Mouse (Mus musculus): ENCODE results near the gene Clstn3.

DNA sequence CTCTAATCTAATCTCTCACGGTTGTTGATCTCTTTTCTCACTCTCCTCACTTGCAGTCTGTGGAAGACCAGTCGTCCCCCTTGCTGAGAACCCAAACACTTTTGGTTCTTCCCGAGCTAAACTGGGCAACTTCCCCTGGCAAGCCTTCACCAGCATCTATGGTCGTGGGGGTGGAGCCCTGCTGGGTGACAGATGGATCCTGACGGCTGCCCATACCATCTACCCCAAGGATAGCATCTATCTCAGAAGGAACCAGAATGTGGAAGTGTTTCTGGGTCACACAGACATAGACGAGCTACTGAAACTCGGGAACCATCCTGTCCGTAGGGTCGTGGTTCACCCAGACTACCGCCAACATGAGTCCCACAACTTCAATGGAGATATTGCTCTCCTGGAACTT is 43.7 kb upstream of the Clstn3 start:
- TF ChIP-seq CTCF (IDR thresholded peaks at IDR 0.05; ENCODE audit: low read depth) (no peak), EP300 (optimal IDR thresholded peaks at IDR 0.05) (no peak)

All from stomach, postnatal 0 days (tissue).